Mouse (Mus musculus) kidney, adult 2 months (tissue): ENCODE data around the gene Hspa2.

Experiments used
- CTCF ChIP-seq: fragments of 200-500 bp; conservative IDR thresholded peaks from 2 replicates; pipeline ENCODE4 v1.5.1; 2011; ENCODE audit warnings: low read depth, mild to moderate bottlenecking, control low read depth, low read length, moderate library complexity, mixed read lengths; ENCODE audit not compliant: insufficient read depth, insufficient read length
- POLR2A ChIP-seq: fragments of 200-500 bp; IDR thresholded peaks from one replicate; pipeline ENCODE4 v1.6.1; 2011; ENCODE audit warnings: low read depth, low read length, control low read depth

DNA sequence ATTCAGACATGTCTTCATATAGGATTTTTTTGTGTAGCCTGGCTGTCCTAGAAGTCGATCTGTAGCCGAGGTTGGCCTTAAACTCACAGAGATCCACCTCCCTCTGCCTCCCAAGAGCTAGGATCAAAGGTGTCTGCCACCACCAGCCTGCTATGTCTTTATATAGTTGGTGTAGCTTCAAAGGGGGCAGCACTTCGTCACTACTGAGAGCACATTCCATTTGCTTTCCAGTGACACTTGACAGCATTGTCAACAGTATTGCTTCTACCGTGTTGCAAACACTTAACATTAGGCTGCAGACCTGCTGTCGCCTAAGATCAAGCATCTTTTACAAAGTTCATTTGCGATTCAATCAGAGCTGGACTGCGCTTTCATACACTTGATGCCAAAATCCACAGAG is 30.1 kb downstream of the Hspa2 start:
- no peak for TF ChIP-seq CTCF
- TF ChIP-seq POLR2A, result no peak
